Mouse (Mus musculus) heart, adult 2 months (tissue): ENCODE measurements around the gene Snrpd2.

Experiments used
- CTCF ChIP-seq: fragments of 200-600 bp; IDR thresholded peaks from 2 replicates; pipeline ENCODE4 v1.8.1; 2022; ENCODE audit warnings: antibody characterized with exemption, mild to moderate bottlenecking, moderate library complexity
- EP300 ChIP-seq: fragments of 200-500 bp; IDR thresholded peaks from 2 replicates; pipeline ENCODE4 v1.6.1; 2011; ENCODE audit warnings: low read depth, low read length, control low read depth; ENCODE audit not compliant: insufficient read depth

GRCm38 (mm10) chr7:19163752-19164151 lies 14.2 kb downstream of the Snrpd2 start:
- no peak for TF ChIP-seq CTCF
- TF ChIP-seq EP300, result no peak
